Mouse (Mus musculus): ENCODE results near the gene 6820408C15Rik.
"Not testable (repeated sequence)": the region's sequence is repeated elsewhere in the genome, so short reads cannot be mapped to it uniquely, and the experiment has no call there.

Gene 6820408C15Rik

DNA sequence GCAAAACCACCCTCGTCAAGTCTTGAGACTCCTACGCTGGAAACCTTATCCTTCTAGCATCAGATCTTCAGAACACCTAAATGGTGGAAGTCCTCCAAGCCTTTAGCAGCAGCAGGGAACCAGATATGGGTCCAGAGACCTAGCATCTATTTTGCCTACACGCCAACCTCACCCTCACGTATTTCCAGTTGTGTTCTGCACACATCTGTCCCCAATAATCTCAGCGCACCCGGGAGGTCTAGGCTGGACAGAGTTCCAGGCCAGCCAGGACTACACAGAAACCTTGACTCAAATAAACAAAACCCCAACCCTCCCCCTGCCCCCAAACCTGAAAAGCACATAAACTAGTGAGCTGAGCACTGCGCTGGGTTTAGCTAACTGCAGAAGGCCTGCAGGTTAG, 3.9 kb upstream of the 6820408C15Rik start:
- no peak for DNase-seq (ENCODE audit: low read depth)

DNA sequence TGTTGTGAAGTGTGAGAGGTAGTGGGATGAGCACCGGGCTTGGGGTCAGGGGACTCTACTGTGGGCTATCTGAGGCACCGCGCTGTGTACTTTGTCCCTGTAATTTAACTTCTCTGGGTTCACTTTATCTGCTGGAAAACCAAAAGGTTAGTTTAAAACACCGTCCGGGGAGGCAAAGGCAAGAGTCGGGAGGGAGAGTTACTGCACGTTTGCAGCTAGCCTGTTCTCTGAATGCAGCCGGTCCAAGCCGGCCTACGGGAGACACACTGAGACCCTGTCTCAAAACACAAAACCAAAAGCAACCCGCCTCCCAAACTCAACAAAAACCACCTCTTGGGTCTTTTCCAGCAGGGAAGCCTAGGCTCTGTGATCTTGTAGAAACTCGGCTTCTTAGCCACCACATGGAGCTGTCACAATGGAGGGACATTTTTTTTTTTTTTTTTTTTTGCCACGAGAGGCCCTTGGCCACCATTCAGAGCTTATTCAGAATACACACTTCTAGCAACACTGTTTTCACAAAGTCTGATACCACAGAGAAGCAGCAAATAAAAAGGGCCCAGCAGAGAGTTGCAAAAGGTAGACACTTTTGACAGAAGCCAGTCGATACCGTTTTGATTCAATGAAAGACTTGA, 2.7 kb upstream of the 6820408C15Rik start:
- no peak for DNase-seq (ENCODE audit: low read depth)

- no peak for DNase-seq (ENCODE audit: low read depth)
Observed at GRCm38 (mm10) chr2:152413158-152413764, 2.1 kb upstream of the 6820408C15Rik start.

DNA sequence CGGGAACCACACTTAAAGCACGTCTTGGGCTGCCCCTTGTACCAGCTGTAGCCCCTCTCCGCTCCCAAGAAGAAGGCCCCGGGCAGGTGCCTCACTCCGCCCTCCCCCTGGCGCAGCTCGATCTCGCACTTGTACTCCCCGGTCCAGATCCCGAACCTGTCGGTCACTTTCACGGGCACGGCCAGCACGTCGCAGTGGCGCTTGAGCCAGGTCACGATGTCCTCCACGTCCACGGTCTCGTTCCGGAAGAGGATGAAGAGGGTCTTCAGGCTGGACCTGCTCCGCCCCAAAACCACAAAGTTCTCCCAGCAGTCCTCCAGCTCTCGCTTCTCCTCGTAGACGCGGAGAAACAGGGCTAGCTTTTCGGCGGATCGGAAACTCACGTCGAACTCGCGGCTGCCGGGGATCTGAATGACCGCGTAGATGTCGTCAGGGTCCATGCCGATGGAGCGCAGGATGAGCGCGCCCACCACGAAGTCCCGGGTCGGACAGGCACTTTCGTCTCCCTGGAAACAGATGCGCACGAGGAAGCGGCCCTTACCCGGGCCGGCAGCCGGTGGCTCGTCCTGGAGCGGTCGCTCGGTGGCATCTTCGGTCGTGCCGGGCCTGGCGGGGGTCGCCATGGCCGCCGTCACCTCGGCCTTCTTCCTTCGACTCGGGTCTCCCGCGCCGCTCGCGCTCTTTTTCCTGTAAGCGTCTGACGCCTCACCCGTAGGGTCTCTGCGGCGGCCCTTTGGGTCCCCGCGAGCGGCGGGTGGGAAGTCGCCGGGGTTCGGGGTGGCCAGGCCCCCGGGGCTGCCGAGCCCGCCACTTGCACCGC, 1.4 kb upstream of the 6820408C15Rik start:
- no peak for DNase-seq (ENCODE audit: low read depth)

GRCm38 (mm10) chr2:152414591-152415165, 709 bp upstream of the 6820408C15Rik start, which contains the start of gene Zcchc3:
TSS of gene Zcchc3 (minus strand) at chr2:152415027.
- DNase-seq (ENCODE audit: low read depth) = peak; percentile 66

- DNase-seq (ENCODE audit: low read depth) = no peak
Observed at GRCm38 (mm10) chr2:152415786-152416185, 399 bp downstream of the 6820408C15Rik start.

DNA sequence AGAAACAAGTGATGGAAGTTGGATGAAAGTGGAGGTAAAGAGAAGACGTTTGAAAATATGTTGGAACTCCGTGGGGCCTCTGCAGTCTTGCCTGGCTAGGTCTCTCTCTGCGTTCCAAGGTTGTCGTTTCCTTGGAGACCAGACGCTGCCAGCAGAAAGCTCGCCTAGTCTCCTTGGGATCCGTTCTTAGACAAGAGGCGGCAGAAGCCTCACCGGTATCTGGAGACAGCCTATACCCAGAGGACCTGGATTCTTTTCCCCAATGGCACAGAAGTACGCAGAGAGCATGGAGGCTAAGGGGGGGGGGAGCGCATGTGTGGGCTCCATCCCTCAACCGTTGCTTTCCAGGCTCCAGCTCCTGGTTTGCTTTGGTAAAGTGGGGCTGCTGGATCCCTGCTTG, 12.1 kb downstream of the 6820408C15Rik start:
- DNase-seq (ENCODE audit: low read depth) = no peak

- DNase-seq (ENCODE audit: low read depth) = not testable (repeated sequence)
Observed at GRCm38 (mm10) chr2:152428481-152428880, 13.1 kb downstream of the 6820408C15Rik start.

DNA sequence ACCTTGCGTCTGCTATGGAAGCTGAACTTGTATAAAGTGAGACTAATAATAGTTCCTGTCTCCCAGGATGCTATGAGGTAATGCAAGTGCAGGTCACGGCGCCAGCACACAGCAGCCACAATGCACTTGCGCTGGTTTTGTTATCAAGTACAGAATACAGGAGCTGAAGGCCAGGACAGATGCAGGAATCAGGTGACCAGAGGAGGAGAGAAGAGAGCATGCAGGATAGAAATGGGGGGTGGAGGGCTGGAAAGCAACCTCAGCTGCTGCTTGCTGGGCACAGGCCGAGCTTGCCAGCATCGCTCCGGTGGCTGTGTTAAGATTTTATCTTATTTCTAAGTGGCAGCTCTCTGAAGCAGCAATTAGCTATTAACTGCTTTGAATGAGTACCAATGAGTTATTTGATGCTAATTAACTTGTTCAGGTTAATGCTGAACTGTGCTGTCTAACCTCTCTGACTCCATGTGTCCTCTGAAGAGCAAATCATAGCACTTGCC, 21.1 kb downstream of the 6820408C15Rik start:
- DNase-seq (ENCODE audit: low read depth) = no peak

DNA sequence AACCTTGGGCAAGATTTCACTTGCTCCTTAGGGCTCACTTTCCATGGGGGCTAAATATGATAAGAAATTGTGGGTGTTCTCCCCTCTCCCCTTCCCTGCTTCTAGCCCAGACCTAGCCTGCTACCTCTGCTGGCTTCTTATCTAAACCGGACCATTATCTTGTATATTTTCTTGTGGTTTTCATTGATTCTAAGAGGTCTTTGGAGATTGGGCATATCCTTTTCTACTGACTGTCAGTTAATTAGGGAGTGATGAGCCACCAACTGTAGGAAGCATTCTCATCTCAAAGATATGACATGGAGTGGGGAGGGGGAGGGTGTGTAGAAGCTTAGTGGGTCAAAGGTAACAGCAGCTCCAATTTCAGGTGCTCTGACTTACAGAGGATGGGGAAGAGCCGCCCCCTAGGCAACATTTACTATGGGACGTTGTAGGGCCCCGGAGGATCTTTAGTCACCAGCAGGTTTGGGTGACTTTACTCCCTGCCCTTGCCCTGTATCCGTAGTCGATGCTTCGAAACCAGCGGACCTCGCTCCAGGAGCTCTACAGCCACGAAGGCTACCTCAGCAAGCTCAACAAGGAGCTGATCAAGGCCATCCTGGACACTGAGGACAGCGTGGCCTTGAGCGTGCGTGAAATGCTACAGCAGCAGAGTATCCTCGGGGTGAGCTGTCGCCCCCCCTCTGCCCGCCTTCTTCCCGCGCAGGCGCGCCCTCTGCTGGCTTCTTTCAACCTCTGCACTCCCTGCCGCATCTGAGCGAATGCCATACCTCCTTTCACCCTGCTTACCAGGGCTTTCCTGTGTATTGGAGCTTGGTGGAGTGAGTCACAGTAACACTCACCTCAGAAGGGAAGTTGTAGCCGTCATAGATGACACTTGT, 21.8 kb downstream of the 6820408C15Rik start:
- DNase-seq (ENCODE audit: low read depth) = peak; percentile 74

DNA sequence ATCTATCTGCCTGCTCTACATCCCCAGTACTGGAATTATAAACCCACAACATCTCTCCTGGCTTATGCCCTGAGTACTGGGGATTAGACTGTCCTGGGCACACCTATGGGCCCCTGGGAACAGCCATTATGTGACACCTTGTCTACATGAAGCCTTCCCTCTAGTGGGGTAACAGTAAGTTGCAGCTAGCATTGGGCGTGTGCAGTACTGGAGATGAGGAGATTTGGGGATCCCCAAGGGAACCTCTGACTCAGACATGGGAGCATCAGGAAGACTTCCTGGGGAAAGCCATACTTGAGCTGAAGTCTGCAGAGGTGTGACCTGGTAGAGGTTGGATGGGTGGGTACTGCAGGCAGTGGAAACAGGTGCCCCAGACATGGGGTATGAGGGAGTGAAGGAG, 23.6 kb downstream of the 6820408C15Rik start:
- no peak for DNase-seq (ENCODE audit: low read depth)

- no peak for DNase-seq (ENCODE audit: low read depth)
Observed at GRCm38 (mm10) chr2:152439833-152440232, 24.4 kb downstream of the 6820408C15Rik start.

GRCm38 (mm10) chr2:152442322-152442721, 26.9 kb downstream of the 6820408C15Rik start:
- DNase-seq (ENCODE audit: low read depth) = no peak

DNA sequence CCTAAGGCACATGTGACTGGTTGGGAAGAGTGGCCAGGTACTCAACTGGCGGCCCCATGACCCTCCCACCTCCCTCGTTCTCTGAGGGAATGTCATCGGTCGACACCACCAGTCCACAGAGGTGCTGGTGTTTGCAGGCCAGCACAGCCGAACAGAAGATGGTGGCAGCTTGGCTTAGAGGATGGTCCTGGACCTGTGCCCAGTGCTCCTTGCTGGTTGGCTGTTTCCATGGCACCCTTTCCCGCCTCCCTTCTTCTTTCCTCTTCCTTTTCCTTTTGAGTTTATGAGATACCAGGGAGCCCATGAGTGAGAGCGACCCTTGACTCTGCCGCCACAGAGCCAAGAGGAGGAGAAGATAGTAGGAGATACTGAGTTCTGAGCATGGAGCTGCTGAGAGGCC, 27.9 kb downstream of the 6820408C15Rik start:
- DNase-seq (ENCODE audit: low read depth) = no peak

- no peak for DNase-seq (ENCODE audit: low read depth)
Observed at GRCm38 (mm10) chr2:152446642-152447041, 31.3 kb downstream of the 6820408C15Rik start.

DNA sequence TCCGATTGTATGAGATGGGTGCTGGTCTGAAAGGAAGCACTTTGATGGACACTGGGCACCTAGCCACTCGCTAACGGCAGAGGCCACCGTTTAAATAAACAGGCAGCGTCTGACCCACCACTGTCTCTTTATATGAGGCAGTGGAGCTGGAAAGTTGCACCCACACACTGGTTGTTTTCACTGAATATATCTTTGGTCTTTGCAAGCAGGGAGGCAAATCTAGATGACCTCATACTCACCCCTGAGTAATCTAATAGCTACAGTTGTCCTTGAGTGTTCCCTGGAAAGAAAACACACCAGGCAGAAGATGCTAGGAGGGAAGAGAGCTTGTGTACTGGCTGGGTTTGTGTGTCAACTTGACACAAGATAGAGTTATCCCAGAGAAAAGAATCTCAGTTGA, 32.1 kb downstream of the 6820408C15Rik start:
- DNase-seq (ENCODE audit: low read depth) = no peak

- DNase-seq (ENCODE audit: low read depth) = peak; percentile 66
Observed at GRCm38 (mm10) chr2:152450241-152450640, 34.9 kb downstream of the 6820408C15Rik start.

DNA sequence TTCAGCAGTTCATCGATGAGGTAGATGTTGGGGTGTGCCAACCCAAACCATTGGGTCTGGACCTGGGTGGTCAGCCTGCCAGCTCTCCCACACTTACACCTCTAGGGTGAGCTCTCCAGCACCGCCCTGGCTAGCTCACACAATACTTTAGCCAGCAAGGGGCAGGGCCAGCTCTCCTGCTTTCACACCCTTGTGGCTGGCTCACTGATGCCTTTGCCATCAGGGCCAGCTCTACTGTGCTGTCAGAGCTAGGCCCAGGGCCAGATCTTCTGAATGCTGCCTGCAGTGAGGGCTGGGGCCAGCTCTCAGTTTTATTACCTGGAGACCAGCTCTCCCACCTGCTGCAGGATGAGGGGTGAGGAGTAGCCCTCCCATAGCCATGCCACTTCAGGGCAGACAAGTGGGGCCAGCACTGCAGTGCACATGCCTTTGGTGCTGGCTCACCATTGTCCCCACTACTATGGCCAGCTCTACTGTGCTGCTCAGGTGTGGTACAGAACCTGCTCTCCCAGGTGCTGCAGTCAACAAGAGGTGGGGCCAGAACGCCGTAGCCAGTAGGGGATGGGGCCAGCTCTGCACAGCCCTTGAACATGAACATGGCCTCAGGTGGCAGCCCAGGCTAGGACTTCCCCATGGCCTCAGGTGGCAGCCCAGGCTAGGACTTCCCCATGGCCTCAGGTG, 36.9 kb downstream of the 6820408C15Rik start:
- DNase-seq (ENCODE audit: low read depth) = no peak

GRCm38 (mm10) chr2:152459241-152459640, 43.9 kb downstream of the 6820408C15Rik start:
- DNase-seq (ENCODE audit: low read depth) = no peak

- no peak for DNase-seq (ENCODE audit: low read depth)
Observed at GRCm38 (mm10) chr2:152464570-152465150, 49.3 kb downstream of the 6820408C15Rik start, which contains the start of gene Defb23. TSS of gene Defb23 (minus strand) at chr2:152464620.
